Comparison of ENCODE assay signal across 9 mouse cellular contexts in the genomic region with DNA sequence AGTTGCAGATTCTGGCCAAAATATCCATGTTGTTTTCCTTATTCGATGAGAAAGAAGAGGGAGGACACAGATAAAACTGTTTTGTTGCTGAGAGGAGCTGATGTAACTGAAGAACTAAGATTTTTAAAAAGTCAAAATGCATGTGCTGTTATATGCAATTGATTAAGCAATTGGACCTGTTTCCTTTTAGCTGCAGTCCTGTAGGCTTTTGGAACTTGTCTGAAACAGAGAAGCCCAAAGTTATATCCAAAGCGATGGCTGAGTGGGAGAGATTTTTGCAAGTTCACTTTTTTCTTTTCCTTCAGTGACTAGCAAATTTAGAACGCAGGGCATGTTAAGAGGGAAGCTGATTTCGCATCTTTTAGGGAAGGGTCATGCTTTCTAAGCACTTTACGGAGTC. TPM values are rescaled to one million over a fixed set of nuclear protein-coding genes. Genes with fewer than 3 reads are reported as not detected.
DNase-seq lines count a peak whose midpoint lies in the region; ATAC-seq and TF ChIP-seq lines count a peak whose summit lies in the region.
"Had no signal": no experiment of that assay in that cellular context is flagged by ENCODE, and none has a peak within 500 bp of the region (broad histone marks: within the 10 kb centered on the region; RNA-seq: fewer than 3 reads in every experiment).

No protein-coding gene starts in this region.

- no peaks in the 10 kb centered on the region for H3K9me3 ChIP-seq in heart, postnatal 0 days (replicated peaks; ENCODE audit: control insufficient read depth, low read length)
- H3K9me3 ChIP-seq in hindbrain, embryonic 13.5 days, result no peaks in the 10 kb centered on the region
- H3K9me3 ChIP-seq in midbrain, embryonic 11.5 days (ENCODE audit: control insufficient read depth, low read length), result no peaks in the 10 kb centered on the region

- TF ChIP-seq EP300 in heart, postnatal 0 days (IDR thresholded peaks at IDR 0.05; ENCODE audit: low read depth), result no peak

- H3K9ac ChIP-seq in heart, postnatal 0 days (replicated peaks; ENCODE audit: low read depth, low read length), result peak overlapping the region; percentile 86
- H3K9ac ChIP-seq in hindbrain, embryonic 13.5 days, result peak overlapping the region; percentile 100
- peak overlapping the region; percentile 63 for H3K9ac ChIP-seq in midbrain, embryonic 11.5 days (ENCODE audit: low read length)

- H3K27ac ChIP-seq in heart, postnatal 0 days (ENCODE audit: low read depth), result peak overlapping the region; percentile 36; the same call in 1 of the 2 replicates
- H3K27ac ChIP-seq in brown adipose tissue, adult 24 weeks (replicated peaks; ENCODE audit: low read depth, low read length), result no peak overlapping the region
- H3K27ac ChIP-seq in hindbrain, embryonic 13.5 days, result no peak overlapping the region
- H3K27ac ChIP-seq in midbrain, embryonic 11.5 days (ENCODE audit: low read depth, low read length), result no peak overlapping the region

- H3K36me3 ChIP-seq in heart, postnatal 0 days (replicated peaks; ENCODE audit: control insufficient read depth, insufficient read depth, low read length), result no peaks in the 10 kb centered on the region; the same call in 1 of the 2 replicates
- H3K36me3 ChIP-seq in hindbrain, embryonic 13.5 days, result no peaks in the 10 kb centered on the region
- no peaks in the 10 kb centered on the region for H3K36me3 ChIP-seq in midbrain, embryonic 11.5 days (ENCODE audit: control insufficient read depth, insufficient read depth, low read length)

- peak overlapping the region; percentile 84 for H3K4me2 ChIP-seq in heart, postnatal 0 days (ENCODE audit: low read depth, low read length)
- H3K4me2 ChIP-seq in hindbrain, embryonic 13.5 days, result peak overlapping the region; percentile 77
- peak overlapping the region; percentile 89 for H3K4me2 ChIP-seq in midbrain, embryonic 11.5 days

- TF ChIP-seq CTCF in heart, postnatal 0 days (IDR thresholded peaks at IDR 0.05; ENCODE audit: low read depth), result no peak

- no peak for ATAC-seq in heart, postnatal 0 days (ENCODE audit: insufficient read depth, low read depth)
- no peak for ATAC-seq in hindbrain, embryonic 13.5 days (ENCODE audit: low FRiP score)
- ATAC-seq in midbrain, embryonic 11.5 days (ENCODE audit: low FRiP score), result no peak
- ATAC-seq: Patski had no signal

- H3K4me3 ChIP-seq in heart, postnatal 0 days (ENCODE audit: low read depth, low read length), result peak overlapping the region; percentile 78
- peak overlapping the region; percentile 45 for H3K4me3 ChIP-seq in brown adipose tissue, adult 24 weeks (ENCODE audit: insufficient read depth, low read depth, low read length)
- peak overlapping the region; percentile 97 for H3K4me3 ChIP-seq in hindbrain, embryonic 13.5 days
- H3K4me3 ChIP-seq in midbrain, embryonic 11.5 days (ENCODE audit: low read depth, low read length), result peak overlapping the region; percentile 98

- DNase-seq in heart, postnatal 0 days (ENCODE audit: low spot score), result no peak
- DNase-seq in heart, postnatal 4 days, result no peak
- DNase-seq in midbrain, embryonic 11.5 days (ENCODE audit: low spot score, missing footprints), result peak; percentile 88
- DNase-seq in retina, embryonic 14.5 days (ENCODE audit: low spot score), result no peak
- DNase-seq in ovary, postnatal 10 days (ENCODE audit: low spot score), result no peak
- no peak for DNase-seq in layer of hippocampus, adult 8-10 months (ENCODE audit: low spot score in 2 of 2)

- no peaks in the 10 kb centered on the region for H3K27me3 ChIP-seq in heart, postnatal 0 days (ENCODE audit: control insufficient read depth, insufficient read depth, low read length)
- no peaks in the 10 kb centered on the region for H3K27me3 ChIP-seq in hindbrain, embryonic 13.5 days
- H3K27me3 ChIP-seq in midbrain, embryonic 11.5 days (ENCODE audit: control insufficient read depth, insufficient read depth, low read length), result no peaks in the 10 kb centered on the region
- H3K27me3 ChIP-seq: Patski had no signal

- 4% methylated on average over 5 of the region's 5 CpGs for WGBS in heart, postnatal 0 days
- 10% methylated on average over 5 of the region's 5 CpGs for WGBS in hindbrain, embryonic 13.5 days
- 26% methylated on average over 5 of the region's 5 CpGs for WGBS in midbrain, embryonic 11.5 days

- H3K4me1 ChIP-seq in heart, postnatal 0 days (ENCODE audit: control insufficient read depth, insufficient read depth), result peaks cover 42% of the 10 kb centered on the region
- peaks cover 15% of the 10 kb centered on the region for H3K4me1 ChIP-seq in brown adipose tissue, adult 24 weeks (ENCODE audit: control insufficient read depth, insufficient read depth, insufficient read length, low read length)
- peaks cover 41% of the 10 kb centered on the region for H3K4me1 ChIP-seq in hindbrain, embryonic 13.5 days (replicated peaks)
- H3K4me1 ChIP-seq in midbrain, embryonic 11.5 days (ENCODE audit: control insufficient read depth, insufficient read depth, low read length), result peaks cover 18% of the 10 kb centered on the region

RNA-seq across cellular contexts. Expression of gene Gsk3b, which starts 2.9 kb away (rescaled TPM):
- total RNA-seq in heart, postnatal 0 days (2014; rRNA removed; ENCODE audit: low replicate concordance), result 37.4 and 40.8 TPM in 2 replicates
- polyA plus RNA-seq in heart, postnatal 0 days (2015; fragmentation: Nextera tagmentation; extraction: Ambion mirVana), result 31.3 and 31.5 TPM in 2 replicates
- 10 to 100 TPM; 74.5 to 76.9 TPM for total RNA-seq in heart, postnatal 4 days (2021)
- polyA plus RNA-seq in brown adipose tissue, adult 24 weeks (2012; ENCODE audit: insufficient read depth, insufficient read length, missing spikeins), result 32.5 and 47.5 TPM in 2 replicates
- polyA plus RNA-seq in hindbrain, embryonic 13.5 days (2015; fragmentation: Nextera tagmentation; extraction: Ambion mirVana), result 156 and 157 TPM in 2 replicates
- polyA plus RNA-seq in midbrain, embryonic 11.5 days (2014; fragmentation: Nextera tagmentation; extraction: Ambion mirVana), result 120 and 121 TPM in 2 replicates
- 100 to 1,000 TPM; 142 to 170 (median 159) TPM for total RNA-seq in layer of hippocampus, adult 8-10 months (2022)

Comparison
In these comparisons a context has a peak if more than half of its experiments do, and no peak if none do; other contexts are left out.
1. H3K4me3 ChIP-seq: peak in every context shown above with its lines; median percentile 98 in midbrain, embryonic 11.5 days; 97 in hindbrain, embryonic 13.5 days; 78 in heart, postnatal 0 days; 45 in brown adipose tissue, adult 24 weeks.